In genomic region chr13:35689560-35689959, GRCm38 (mm10) we compare ENCODE assay signal across 16 mouse cellular contexts.
"Had no signal": no experiment of that assay in that cellular context is flagged by ENCODE, and none has a peak within 500 bp of the region (broad histone marks: within the 10 kb centered on the region; RNA-seq: fewer than 3 reads in every experiment).

No protein-coding gene starts in this region.

- H3K4me3 ChIP-seq: neural tube, embryonic 13.5 days; neural tube, embryonic 15.5 days; stomach, embryonic 15.5 days had no signal

- H3K9ac ChIP-seq: neural tube, embryonic 13.5 days; neural tube, embryonic 15.5 days; stomach, embryonic 15.5 days had no signal

- H3K9me3 ChIP-seq: neural tube, embryonic 13.5 days; neural tube, embryonic 15.5 days; stomach, embryonic 15.5 days had no signal

- H3K27me3 ChIP-seq: neural tube, embryonic 13.5 days; neural tube, embryonic 15.5 days; stomach, embryonic 15.5 days had no signal

- H3K4me2 ChIP-seq: neural tube, embryonic 13.5 days; neural tube, embryonic 15.5 days; stomach, embryonic 15.5 days had no signal

- H3K4me1 ChIP-seq: neural tube, embryonic 13.5 days; neural tube, embryonic 15.5 days; stomach, embryonic 15.5 days had no signal

- DNase-seq: retina, postnatal 1 day; right cerebral cortex, adult 18-20 months; right cerebral cortex, postnatal 14 days; right cerebral cortex, postnatal 25 days; right cerebral cortex, postnatal 4 days; spleen, adult 18-20 months; thymus, adult 18-20 months; thymus, adult 2 months; thymus, postnatal 14 days; thymus, postnatal 25 days; thymus, postnatal 36 days; thymus, postnatal 4 days had no signal

- H3K27ac ChIP-seq: neural tube, embryonic 13.5 days; neural tube, embryonic 15.5 days; stomach, embryonic 15.5 days; stomach, postnatal 0 days had no signal

- H3K36me3 ChIP-seq: neural tube, embryonic 13.5 days; neural tube, embryonic 15.5 days; stomach, embryonic 15.5 days had no signal
